Mouse (Mus musculus): ENCODE measurements at regions not wholly inside any gene's neighbourhood (a gene's known extent, or its start where the extent isn't known, plus 50 kb on each side); places are given as distances from the start of the nearest gene placed in this dataset.

- H3K4me3 ChIP-seq (ENCODE audit: extremely low read depth, insufficient read depth, insufficient read length): no peak overlapping the region
- H3K27me3 ChIP-seq (ENCODE audit: control insufficient read depth, insufficient read depth, low read length): no peaks in the 10 kb centered on the region
- WGBS: 86% methylated on average over 12 of the region's 12 CpGs
- H3K4me1 ChIP-seq (ENCODE audit: control insufficient read depth, insufficient read depth, insufficient read length): peaks cover 2% of the 10 kb centered on the region; the same call in 1 of the 2 replicates
- no peak overlapping the region for H3K27ac ChIP-seq (ENCODE audit: insufficient read depth, low read length)
- no peak for DNase-seq (ENCODE audit: low read depth in 1 of 2, low spot score in 2 of 2)
- no peaks in the 10 kb centered on the region for H3K36me3 ChIP-seq (ENCODE audit: control insufficient read depth, insufficient read depth, low read length)
- TF ChIP-seq CTCF (IDR thresholded peaks at IDR 0.05; ENCODE audit: extremely low read depth, insufficient read depth, insufficient read length, insufficient replicate concordance) (no peak), POLR2A (IDR thresholded peaks at IDR 0.05; ENCODE audit: low read depth, low read length) (no peak)
These were observed 148.1 kb upstream of the Olig3 start for GRCm38 (mm10) chr10:19208101-19208722.

GRCm38 (mm10) chr10:19207505-19207904, 148.8 kb upstream of the Olig3 start:
- H3K27me3 ChIP-seq (ENCODE audit: control insufficient read depth, insufficient read depth, low read length): no peaks in the 10 kb centered on the region
- DNase-seq (ENCODE audit: low read depth in 1 of 2, low spot score in 2 of 2): no peak
- H3K4me3 ChIP-seq (ENCODE audit: extremely low read depth, insufficient read depth, insufficient read length): no peak overlapping the region
- H3K36me3 ChIP-seq (ENCODE audit: control insufficient read depth, insufficient read depth, low read length): no peaks in the 10 kb centered on the region
- TF ChIP-seq POLR2A (IDR thresholded peaks at IDR 0.05; ENCODE audit: low read depth, low read length) (no peak), CTCF (IDR thresholded peaks at IDR 0.05; ENCODE audit: extremely low read depth, insufficient read depth, insufficient read length, insufficient replicate concordance) (no peak)
- WGBS: 91% methylated on average over 2 of the region's 2 CpGs
- H3K4me1 ChIP-seq (ENCODE audit: control insufficient read depth, insufficient read depth, insufficient read length): peaks cover 2% of the 10 kb centered on the region; the same call in 1 of the 2 replicates
- H3K27ac ChIP-seq (ENCODE audit: insufficient read depth, low read length): no peak overlapping the region

- Histone ChIP-seq H3K36me3 (ENCODE audit: control insufficient read depth, insufficient read depth, low read length) (no peaks in the 10 kb centered on the region), H3K27me3 (ENCODE audit: control insufficient read depth, insufficient read depth, low read length) (no peaks in the 10 kb centered on the region), H3K27ac (ENCODE audit: insufficient read depth, low read length) (no peak overlapping the region), H3K4me1 (ENCODE audit: control insufficient read depth, insufficient read depth, insufficient read length) (no peaks in the 10 kb centered on the region), H3K4me3 (ENCODE audit: extremely low read depth, insufficient read depth, insufficient read length) (no peak overlapping the region)
- DNase-seq (ENCODE audit: low read depth in 1 of 2, low spot score in 2 of 2): no peak
- 69% methylated on average over 2 of the region's 2 CpGs for WGBS
- TF ChIP-seq POLR2A (IDR thresholded peaks at IDR 0.05; ENCODE audit: low read depth, low read length): no peak
- TF ChIP-seq CTCF (IDR thresholded peaks at IDR 0.05; ENCODE audit: extremely low read depth, insufficient read depth, insufficient read length, insufficient replicate concordance): no peak
These were observed 156.0 kb upstream of the Olig3 start for GRCm38 (mm10) chr10:19200311-19200710.

GRCm38 (mm10) chr10:19195676-19196075, 160.7 kb upstream of the Olig3 start:
- no peaks in the 10 kb centered on the region; the same call in 1 of the 2 replicates for H3K4me1 ChIP-seq (ENCODE audit: control insufficient read depth, insufficient read depth, insufficient read length)
- no peak overlapping the region for H3K27ac ChIP-seq (ENCODE audit: insufficient read depth, low read length)
- TF ChIP-seq POLR2A (IDR thresholded peaks at IDR 0.05; ENCODE audit: low read depth, low read length) (no peak), CTCF (IDR thresholded peaks at IDR 0.05; ENCODE audit: extremely low read depth, insufficient read depth, insufficient read length, insufficient replicate concordance) (no peak)
- 49% methylated on average over 7 of the region's 7 CpGs for WGBS
- H3K36me3 ChIP-seq (ENCODE audit: control insufficient read depth, insufficient read depth, low read length): no peaks in the 10 kb centered on the region
- H3K4me3 ChIP-seq (ENCODE audit: extremely low read depth, insufficient read depth, insufficient read length): no peak overlapping the region
- no peaks in the 10 kb centered on the region for H3K27me3 ChIP-seq (ENCODE audit: control insufficient read depth, insufficient read depth, low read length)
- DNase-seq (ENCODE audit: low read depth in 1 of 2, low spot score in 2 of 2): no peak

GRCm38 (mm10) chr10:19194646-19195045, 161.7 kb upstream of the Olig3 start:
- whole genome bisulfite sequencing: 89% methylated on average over 3 of the region's 3 CpGs

GRCm38 (mm10) chr10:19192971-19193758, 163.2 kb upstream of the Olig3 start:
- TF ChIP-seq POLR2A (IDR thresholded peaks at IDR 0.05; ENCODE audit: low read depth, low read length) (no peak), CTCF (IDR thresholded peaks at IDR 0.05; ENCODE audit: extremely low read depth, insufficient read depth, insufficient read length, insufficient replicate concordance) (no peak)
- H3K4me3 ChIP-seq (ENCODE audit: extremely low read depth, insufficient read depth, insufficient read length): no peak overlapping the region
- H3K4me1 ChIP-seq (ENCODE audit: control insufficient read depth, insufficient read depth, insufficient read length): no peaks in the 10 kb centered on the region; the same call in 1 of the 2 replicates
- H3K27me3 ChIP-seq (ENCODE audit: control insufficient read depth, insufficient read depth, low read length): no peaks in the 10 kb centered on the region
- 80% methylated on average over 5 of the region's 5 CpGs for WGBS
- no peaks in the 10 kb centered on the region for H3K36me3 ChIP-seq (ENCODE audit: control insufficient read depth, insufficient read depth, low read length)
- no peak for DNase-seq (ENCODE audit: low read depth in 1 of 2, low spot score in 2 of 2)
- no peak overlapping the region for H3K27ac ChIP-seq (ENCODE audit: insufficient read depth, low read length)

More at GRCm38 (mm10) chr10:19194646-19195045, 161.7 kb upstream of the Olig3 start:
- H3K27ac ChIP-seq (ENCODE audit: insufficient read depth, low read length): no peak overlapping the region
- H3K4me1 ChIP-seq (ENCODE audit: control insufficient read depth, insufficient read depth, insufficient read length): no peaks in the 10 kb centered on the region; the same call in 1 of the 2 replicates
- no peak for DNase-seq (ENCODE audit: low read depth in 1 of 2, low spot score in 2 of 2)
- TF ChIP-seq CTCF (IDR thresholded peaks at IDR 0.05; ENCODE audit: extremely low read depth, insufficient read depth, insufficient read length, insufficient replicate concordance) (no peak), POLR2A (IDR thresholded peaks at IDR 0.05; ENCODE audit: low read depth, low read length) (no peak)
- H3K4me3 ChIP-seq (ENCODE audit: extremely low read depth, insufficient read depth, insufficient read length): no peak overlapping the region
- no peaks in the 10 kb centered on the region for H3K27me3 ChIP-seq (ENCODE audit: control insufficient read depth, insufficient read depth, low read length)
- no peaks in the 10 kb centered on the region for H3K36me3 ChIP-seq (ENCODE audit: control insufficient read depth, insufficient read depth, low read length)

Measured in spleen, adult 2 months (tissue).